Mouse (Mus musculus) gastrocnemius, postnatal 36 days (tissue): ENCODE measurements at regions not wholly inside any gene's neighbourhood (a gene's known extent, or its start where the extent isn't known, plus 50 kb on each side); places are given as distances from the start of the nearest gene placed in this dataset.

Experiments used
- DNase-seq, 2 experiments: peaks; one replicate each; pipeline ENCODE4 v3.0.0; 2022
- intact Hi-C: fragments of 180-260 bp; cut with DNase I; formaldehyde crosslinking; loops from one replicate; pipeline ENCODE4 v1.15.1; 2025

DNA sequence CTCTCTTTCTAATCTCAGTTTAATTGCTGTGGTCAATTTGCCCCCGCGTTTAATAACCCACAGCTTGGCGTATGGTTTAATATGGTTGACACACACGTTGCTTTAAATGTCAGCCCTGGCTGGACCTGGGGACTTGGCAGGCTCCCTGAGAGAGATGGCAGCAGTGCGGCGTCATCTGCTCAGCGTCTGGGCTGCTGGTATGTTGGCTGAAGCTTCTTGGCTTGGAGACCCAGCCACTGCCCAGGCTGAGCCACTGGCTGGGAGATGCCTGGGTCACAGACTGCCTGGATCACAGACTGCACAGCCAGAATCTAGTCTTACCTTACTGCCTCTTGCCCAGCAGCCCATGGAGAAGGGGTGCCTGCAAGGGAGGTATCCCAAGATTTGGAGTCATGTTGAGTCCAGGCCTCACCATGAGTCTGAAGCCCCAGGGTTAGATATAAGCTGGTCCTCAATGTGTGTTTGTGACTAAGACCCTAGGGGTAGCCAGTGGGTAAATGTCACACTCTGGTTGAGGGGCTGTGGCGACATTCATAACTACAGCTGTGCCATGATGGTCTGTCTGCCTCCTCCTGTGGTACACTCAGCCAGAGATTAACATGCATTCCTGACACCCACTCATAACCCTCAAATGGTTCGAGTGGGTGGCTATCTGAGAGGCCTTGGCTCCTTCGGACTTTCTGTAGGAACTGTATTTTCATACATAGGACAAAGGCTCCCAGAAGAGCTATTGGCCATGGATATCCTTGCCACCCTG lies 99.8 kb upstream of the Irx3 start:
- intact Hi-C loops = no loop called here
- peak; percentile 55 to 70 for DNase-seq

DNA sequence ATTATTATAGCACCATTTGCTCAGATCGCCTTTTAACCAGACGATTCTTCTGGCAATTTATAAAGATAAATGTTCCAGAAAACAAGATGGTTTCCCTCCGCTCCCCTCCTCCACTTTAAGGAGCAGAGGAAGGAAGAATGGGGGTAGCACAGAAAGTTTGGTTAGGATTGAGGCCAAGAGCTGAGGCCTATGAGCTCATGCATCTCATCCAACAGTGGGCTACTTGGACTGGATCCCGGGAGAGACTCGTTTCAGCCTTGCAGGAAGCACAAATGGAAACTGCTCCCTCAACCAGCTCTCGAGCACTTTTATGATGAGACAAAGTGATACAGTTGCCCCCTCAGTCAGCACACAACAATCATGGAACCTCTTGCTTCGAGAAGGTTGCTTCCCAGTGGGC lies 97.9 kb upstream of the Irx3 start:
- DNase-seq = no peak
- intact Hi-C loops = loop anchor here (10.0 kb wide), 1 partner anchor 365 kb away; no protein-coding TSS in a partner anchor

DNA sequence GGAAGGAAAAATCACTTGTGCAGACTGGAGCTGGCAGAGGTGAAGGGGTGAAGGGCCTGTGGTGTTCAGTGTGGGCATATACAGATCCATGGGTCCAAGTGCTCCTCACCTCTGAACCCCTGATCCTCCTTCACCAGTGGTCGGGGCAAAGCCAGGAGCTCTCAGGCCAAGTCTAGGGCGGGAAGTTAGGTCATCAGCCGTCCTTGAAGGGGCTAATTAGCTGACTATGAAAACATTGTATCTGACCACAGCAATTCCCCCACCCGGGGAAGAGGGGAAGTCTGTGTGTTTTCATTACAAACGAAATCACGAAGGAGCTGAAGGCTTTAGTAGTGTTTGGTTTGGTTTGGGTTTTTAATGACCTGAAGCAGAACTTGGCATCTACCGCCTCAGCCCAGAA lies 95.5 kb upstream of the Irx3 start:
- intact Hi-C loops = loop anchor here (10.0 kb wide), 1 partner anchor 363 kb away; no protein-coding TSS in a partner anchor
- DNase-seq = no peak

DNA sequence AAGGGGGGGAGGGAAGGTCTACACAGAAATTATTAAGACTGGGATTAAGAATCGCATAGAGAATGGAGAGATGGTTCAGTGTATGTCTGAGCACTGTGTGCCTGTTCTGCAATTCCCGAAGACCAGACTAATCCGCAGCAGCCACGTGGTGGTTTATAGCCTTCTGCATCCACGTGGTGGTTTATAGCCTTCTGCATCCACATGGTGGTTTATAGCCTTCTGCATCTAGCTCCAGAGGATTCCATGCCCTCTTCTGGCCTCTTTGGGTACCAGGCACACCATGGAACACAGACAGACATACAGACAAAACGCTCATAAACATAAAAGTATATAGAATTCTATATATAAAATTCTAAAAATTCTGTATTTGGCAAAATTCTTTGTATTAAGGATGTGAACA lies 94.1 kb upstream of the Irx3 start:
- no peak for DNase-seq
- intact Hi-C loops = loop anchor here (10.0 kb wide), 1 partner anchor 361 kb away; no protein-coding TSS in a partner anchor

DNA sequence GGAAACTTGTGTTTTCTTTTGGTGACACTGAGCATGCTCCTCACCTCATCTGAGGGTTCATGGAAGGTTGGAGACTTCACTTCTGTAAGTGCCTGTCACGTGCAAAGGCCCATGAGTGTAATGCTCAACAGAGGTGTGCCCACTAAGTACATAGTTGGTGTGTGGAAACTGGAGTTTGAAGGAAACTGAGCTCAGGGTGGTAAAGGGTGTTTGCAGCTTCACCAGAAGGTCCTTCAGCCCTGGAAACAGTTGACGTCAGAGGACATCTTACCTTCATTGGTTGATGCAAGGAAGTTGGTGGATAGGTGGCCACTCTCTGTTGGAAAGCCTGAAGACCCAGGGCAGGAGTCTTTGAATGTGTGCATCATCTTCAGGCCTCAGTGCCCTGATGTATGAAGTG lies 83.0 kb upstream of the Irx3 start:
- no peak for DNase-seq
- intact Hi-C loops = no loop called here

DNA sequence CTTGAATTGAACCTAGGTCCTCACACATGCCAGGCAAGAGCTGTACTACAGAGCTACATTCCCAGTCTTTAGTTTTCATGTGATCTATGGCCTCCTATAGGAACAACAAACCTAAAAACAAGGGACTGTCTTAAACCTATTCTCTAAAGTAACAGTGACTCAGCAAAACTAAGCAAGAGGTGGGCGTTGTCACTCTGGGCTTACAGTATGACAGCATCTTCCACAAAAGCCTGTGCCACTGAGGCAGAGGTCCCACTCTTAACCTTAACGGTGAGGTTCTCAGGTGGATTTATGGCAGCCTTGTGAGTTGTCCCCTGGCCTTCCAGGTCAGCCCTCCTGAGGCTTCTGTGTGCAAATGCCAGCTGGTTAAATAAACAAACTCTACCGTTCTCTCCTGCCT lies 82.5 kb upstream of the Irx3 start:
- intact Hi-C loops = no loop called here
- DNase-seq = no peak

DNA sequence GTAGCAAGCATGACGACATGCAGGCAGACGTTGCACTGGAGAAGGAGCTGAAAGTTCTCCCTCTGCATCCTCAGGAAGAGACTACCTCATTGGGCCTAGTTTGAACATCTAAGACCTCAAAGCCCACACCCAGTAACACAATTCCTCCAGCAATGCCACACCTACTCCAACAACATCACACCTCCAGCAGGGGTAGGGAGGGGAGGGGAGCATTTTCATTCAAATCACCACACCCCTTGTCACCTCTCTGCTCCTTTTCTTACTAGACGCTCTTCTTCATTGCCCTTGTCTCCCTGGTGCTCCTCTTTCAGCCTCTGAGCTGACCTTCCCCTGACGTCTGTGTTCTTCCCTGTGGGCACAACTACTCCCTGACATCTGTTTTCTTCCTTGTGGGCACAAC lies 81.1 kb upstream of the Irx3 start:
- intact Hi-C loops = no loop called here
- no peak for DNase-seq

DNA sequence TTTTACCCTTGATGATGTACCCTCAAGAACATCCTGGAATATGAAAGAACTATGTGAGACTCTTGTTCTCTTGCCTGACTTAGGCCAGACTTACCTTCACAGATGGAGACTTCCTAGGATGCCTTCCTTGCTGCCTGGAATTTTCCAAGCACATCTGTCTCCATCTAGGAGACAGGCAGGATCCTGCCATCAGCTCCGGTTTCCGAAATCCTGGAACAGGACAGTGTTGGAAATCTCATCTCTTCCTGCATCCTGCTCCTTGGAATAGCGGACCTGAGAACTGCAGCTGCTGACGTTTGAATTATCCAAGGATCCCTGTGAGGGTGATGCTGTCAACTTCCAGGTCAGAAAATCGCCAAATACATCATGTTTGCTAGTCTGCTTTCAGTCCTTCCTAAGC lies 77.0 kb upstream of the Irx3 start:
- intact Hi-C loops = no loop called here
- no peak for DNase-seq

DNA sequence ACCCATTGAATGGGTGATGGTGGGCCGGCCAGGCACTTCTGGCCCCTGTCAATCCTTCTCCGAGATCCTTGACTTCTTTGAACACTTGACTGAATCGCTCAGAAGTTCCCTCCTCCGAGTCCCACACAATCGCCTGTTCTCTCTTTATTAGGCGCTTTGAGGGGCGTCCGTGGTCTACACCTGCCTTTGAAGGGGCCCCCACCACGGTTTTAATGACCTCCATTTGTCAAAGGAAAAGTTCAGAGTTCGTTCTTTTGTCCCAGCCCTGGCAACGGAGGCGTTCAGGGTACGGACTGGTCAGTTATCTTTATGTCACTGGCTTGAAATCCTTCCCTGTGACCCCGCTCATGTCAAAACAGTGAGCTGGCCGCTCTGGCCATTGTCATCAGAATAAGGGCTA lies 74.3 kb upstream of the Irx3 start:
- intact Hi-C loops = no loop called here
- no peak for DNase-seq

DNA sequence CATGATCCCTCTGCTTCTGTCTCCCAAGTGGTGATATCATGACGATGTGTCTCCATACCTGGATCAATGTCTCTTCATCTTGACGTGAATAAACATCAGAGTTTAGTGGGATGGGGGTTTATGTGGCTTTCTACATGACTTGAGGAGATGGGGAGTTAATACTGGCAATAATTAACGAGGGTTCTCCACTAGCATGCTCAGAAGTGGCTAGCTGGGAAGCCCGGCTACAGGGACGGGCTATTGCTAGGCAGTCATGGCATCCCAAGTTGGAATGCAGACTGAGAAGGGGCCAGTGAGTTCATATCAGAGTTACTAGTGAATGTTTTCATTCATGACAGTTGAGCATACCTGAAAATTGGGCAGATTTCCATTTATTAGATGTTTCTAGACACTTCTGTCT lies 71.4 kb upstream of the Irx3 start:
- DNase-seq = no peak
- intact Hi-C loops = no loop called here

DNA sequence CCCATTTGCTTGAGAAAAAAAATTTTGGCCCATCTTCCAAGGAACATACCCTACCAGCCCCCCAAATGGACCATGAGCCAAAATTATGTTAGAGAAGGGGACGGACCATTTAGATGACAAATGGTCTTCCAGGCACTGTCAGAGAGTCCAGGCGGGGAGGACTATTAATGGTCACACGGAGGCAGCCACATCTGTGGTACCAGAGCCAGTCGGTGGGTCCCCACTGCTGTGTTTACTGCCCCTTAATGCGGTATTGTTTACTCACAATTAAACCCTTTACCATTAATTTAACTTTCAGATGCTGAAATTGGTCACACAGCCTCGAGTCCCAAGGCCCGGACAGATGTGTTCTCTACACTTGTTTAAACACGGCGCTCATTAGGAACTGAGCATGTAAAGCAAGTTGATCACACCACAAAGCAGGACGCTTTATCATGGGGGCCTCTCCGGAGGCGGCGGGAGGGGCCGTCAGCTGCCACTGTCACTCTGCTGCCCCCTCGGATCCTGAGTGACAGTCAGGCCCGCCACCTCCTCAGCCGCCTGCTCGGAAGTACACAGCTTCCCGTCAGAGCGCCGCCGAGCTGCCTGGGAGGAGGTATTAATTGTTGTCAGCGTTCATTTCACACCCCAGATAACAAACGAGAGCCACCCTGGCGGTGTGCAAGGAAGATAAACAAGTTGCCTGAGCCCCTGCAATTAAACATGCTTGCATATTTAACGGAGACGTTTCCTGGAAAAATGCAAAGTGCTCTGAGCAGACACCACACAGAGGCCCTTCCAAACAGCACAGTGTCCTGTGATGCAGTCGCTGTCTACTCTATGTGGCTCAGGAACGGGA lies 70.6 kb upstream of the Irx3 start:
- intact Hi-C loops = no loop called here
- DNase-seq = no peak

DNA sequence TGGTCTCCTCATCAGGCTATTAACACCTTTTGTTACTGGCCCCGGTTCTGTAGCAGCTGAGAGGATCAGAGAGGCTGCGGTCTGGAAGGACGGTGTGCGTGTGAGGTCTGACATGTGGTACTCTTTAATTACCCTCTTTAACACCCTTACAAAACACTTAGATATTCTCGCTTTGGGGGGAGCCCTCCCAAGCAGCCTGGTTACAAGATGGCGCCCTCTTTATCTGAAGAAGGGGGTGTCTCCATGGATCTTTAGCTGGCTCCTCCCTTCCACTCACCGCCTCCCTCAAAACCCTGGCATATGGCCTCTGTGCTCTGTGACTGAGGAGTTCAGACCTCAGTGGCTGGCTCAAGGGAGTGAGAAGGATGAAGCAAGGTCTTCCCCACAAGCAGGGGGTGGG lies 65.2 kb upstream of the Irx3 start:
- DNase-seq = no peak
- intact Hi-C loops = no loop called here

DNA sequence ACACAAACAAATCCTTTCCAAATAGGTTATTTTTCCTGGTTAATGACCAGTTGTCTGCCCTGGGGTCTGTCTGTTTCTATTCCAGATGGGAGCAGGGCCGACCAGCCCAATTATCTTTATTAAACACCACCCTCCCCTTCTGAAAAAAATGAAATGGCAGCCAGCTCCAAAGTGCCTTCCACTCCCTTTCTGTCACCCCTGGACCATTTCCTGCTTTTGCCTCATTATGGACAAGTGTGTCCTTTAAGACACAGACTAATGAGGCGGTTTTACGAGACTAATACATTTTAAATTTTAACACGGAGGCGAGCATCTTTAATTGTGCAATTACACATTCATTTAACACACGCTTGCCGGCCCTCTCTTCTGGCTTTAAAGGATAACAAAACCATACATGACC lies 64.2 kb upstream of the Irx3 start:
- no peak for DNase-seq
- intact Hi-C loops = no loop called here

DNA sequence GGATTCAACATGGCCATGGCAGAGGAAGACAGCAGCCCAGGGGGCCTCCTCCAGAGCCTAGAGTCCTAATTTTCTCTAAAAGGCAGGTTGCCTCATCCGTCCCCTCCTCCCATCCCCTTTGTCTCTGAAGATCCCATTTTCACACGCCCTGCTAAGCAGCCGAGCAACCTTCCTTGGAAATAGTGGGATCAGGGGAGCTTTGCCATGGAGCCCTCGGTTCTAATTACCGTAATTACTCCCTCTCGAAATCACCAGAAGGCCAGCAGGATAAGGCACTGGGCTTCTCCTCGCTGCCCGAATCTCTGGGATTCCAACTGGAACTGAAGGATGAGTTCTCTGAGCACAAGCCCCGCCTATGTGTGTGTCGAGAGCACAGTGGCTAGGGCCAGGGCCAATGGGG lies 63.5 kb upstream of the Irx3 start:
- DNase-seq = no peak
- intact Hi-C loops = no loop called here

DNA sequence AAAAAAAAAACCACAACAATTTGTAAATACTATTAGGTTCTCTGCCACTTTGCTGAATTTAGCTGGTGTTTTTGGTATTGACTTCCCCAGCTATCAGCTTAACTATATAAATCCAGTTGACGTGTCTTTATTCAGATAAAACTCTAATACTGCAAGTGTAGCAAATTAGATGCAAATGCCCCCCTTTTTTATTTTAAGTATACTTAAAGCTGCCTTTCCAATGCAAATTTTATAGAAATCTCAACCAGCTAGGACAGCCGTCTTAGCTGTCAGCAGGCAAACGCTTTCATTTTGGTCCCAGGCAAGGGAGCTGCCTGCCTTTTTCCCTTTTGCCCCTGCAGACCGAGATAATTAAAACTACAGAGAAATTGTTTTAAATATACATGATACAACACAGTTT lies 61.6 kb upstream of the Irx3 start:
- intact Hi-C loops = no loop called here
- no peak for DNase-seq

DNA sequence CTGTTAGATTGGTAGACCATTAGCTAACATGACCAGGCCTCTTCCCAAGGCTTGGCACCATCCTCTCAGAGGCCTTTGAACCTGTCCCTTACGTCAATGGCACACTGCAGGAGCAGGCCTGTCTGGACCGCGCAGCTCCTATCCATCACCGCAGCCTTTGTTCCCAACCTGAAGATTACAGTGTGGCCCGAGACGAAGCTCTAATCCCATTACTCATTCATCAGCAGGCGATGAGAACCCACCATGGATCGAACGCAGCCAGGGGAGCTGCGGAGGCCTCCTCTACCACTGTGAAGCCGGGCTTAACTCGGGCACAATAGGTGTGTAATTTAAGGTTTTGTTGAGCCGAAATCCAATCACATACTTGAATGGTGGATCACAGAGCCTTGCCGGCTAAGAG lies 54.0 kb upstream of the Irx3 start:
- no peak for DNase-seq
- intact Hi-C loops = no loop called here

DNA sequence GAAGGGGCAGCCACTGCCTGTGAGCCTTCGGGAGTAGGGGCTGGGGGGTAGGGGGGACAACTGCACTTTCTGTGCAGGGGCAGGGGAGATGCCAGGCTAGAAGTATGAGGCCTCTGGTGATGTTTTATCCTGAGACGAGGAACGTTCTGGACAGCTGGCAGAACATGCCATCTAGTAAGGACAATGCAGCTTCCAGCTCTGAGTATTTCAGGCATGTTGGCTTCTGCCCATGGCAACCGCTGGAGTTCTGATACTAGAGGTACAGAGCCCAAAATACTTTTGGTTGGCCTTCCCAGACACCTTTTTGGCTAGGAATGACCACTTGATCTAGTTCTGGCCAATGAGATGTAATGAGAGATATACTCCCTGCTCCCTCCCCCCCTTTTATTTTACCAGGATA lies 52.5 kb upstream of the Irx3 start:
- intact Hi-C loops = no loop called here
- DNase-seq = no peak

DNA sequence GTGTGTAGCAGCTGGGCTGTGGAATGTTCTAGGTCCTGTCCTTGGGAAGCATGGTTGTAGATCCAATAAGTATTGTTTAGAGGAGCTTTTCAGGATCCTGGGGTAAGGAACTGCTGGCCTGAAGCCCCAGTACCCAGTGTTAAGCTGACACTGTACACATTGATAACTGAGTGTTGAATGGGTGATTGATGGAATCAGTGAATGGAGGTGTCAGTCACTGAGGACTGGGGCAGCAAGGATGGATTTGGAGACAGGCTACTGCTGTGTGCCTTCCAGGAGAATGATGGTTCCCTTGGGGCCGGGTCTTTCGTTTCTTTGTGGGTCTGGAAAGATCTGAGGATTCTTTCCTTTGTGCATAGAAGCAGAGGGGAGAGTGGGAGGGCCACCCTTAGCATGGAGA lies 51.9 kb upstream of the Irx3 start:
- DNase-seq = no peak
- intact Hi-C loops = no loop called here

DNA sequence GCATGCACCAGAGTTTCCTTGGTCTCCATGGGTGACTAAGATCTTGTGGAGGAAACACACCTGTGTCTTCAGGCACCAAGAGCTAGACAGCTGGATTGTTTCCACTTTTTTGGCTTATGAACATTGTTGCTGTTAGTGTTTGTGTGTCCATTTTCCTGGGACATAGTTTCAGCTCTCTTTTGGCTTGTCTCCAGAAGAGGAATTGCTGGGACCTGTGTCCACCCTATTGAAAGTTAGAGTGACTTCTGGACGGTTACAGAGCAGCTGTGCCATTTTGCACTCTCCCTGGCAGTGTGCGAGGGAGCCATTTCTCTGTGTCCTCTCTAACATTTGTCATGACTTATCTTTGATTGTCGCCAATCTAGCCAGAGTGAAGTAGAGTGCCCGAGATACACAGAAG lies 51.5 kb upstream of the Irx3 start:
- intact Hi-C loops = no loop called here
- DNase-seq = no peak
